Mouse (Mus musculus): ENCODE measurements at regions not wholly inside any gene's neighbourhood (a gene's known extent, or its start where the extent isn't known, plus 50 kb on each side); places are given as distances from the start of the nearest gene placed in this dataset.
A peak's percentile ranks its signal among the peaks of the same experiment; 100 is the strongest.

DNA sequence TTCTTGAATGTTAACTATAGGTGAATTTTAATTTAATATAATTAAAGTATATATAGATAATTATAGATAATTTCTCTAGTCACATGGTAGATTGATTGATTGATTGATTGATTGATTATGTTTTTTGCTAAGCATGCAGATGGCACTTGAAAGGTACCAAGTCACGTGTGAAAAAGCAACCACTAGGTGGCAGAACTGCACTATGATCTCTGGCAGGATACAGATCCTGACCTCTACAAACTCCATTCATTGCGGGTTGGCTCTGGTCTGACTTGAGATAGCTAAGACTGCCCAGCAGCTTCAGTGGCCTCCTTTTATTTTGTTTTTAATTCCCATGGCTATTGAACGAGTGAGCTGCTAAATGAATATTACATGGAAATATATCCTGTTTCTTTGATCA lies 229.7 kb upstream of the Grm3 start:
- 14% methylated on average over 3 of the region's 3 CpGs for WGBS
- DNase-seq (ENCODE audit: extremely low read depth, low read depth, low spot score) = peak; percentile 65
- TF ChIP-seq POLR2A (IDR thresholded peaks at IDR 0.05; ENCODE audit: extremely low read depth, insufficient read depth, low read length) (no peak), CTCF (IDR thresholded peaks at IDR 0.05; ENCODE audit: low read depth, low read length) (no peak)

DNA sequence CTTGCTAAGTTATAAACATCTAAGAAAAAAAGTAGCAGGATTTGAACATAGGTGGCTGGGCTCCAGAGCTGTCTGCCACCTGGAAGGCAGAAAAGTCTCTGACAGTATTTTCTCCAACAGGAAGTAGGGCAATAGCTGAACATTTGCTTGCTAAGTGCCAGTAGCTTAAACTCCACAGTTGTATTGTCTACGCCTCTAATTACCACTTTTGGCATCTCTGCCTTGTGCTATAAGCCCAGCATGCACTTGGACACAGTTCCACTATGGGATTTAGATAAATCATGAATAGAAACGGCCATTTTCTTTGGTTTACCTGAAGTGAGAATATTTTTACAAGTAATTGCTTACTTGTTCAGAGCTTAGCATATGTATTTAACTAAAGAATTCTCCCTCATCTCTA lies 213.8 kb upstream of the Grm3 start:
- Histone ChIP-seq H3K27ac (replicated peaks; ENCODE audit: insufficient read depth, low read depth, low read length) (no peak overlapping the region), H3K9ac (ENCODE audit: low read depth, low read length) (no peak overlapping the region), H3K36me3 (ENCODE audit: control insufficient read depth, insufficient read depth, low read length) (no peaks in the 10 kb centered on the region), H3K4me1 (ENCODE audit: control insufficient read depth, insufficient read depth, low read length) (no peaks in the 10 kb centered on the region), H3K79me2 (ENCODE audit: control insufficient read depth, insufficient read depth, low read length) (no peaks in the 10 kb centered on the region), H3K27me3 (ENCODE audit: control insufficient read depth, insufficient read depth, low read length) (no peaks in the 10 kb centered on the region), H3K4me3 (ENCODE audit: insufficient read depth, low read depth, low read length) (no peak overlapping the region)
- 61% methylated on average over 2 of the region's 2 CpGs for WGBS
- TF ChIP-seq POLR2A (IDR thresholded peaks at IDR 0.05; ENCODE audit: extremely low read depth, insufficient read depth, low read length) (no peak), CTCF (IDR thresholded peaks at IDR 0.05; ENCODE audit: low read depth, low read length) (no peak)
- DNase-seq (ENCODE audit: extremely low read depth, low read depth, low spot score) = no peak

More for the DNA sequence above, 229.7 kb upstream of the Grm3 start:
- H3K4me1 ChIP-seq (ENCODE audit: control insufficient read depth, insufficient read depth, low read length) = no peaks in the 10 kb centered on the region
- no peak overlapping the region for H3K27ac ChIP-seq (replicated peaks; ENCODE audit: insufficient read depth, low read depth, low read length)
- no peak overlapping the region for H3K4me3 ChIP-seq (ENCODE audit: insufficient read depth, low read depth, low read length)
- H3K79me2 ChIP-seq (ENCODE audit: control insufficient read depth, insufficient read depth, low read length) = no peaks in the 10 kb centered on the region
- H3K27me3 ChIP-seq (ENCODE audit: control insufficient read depth, insufficient read depth, low read length) = no peaks in the 10 kb centered on the region
- H3K9ac ChIP-seq (ENCODE audit: low read depth, low read length) = no peak overlapping the region
- H3K36me3 ChIP-seq (ENCODE audit: control insufficient read depth, insufficient read depth, low read length) = no peaks in the 10 kb centered on the region

- Histone ChIP-seq H3K36me3 (ENCODE audit: control insufficient read depth, insufficient read depth, low read length) (no peaks in the 10 kb centered on the region), H3K4me3 (ENCODE audit: insufficient read depth, low read depth, low read length) (no peak overlapping the region), H3K27me3 (ENCODE audit: control insufficient read depth, insufficient read depth, low read length) (no peaks in the 10 kb centered on the region), H3K79me2 (ENCODE audit: control insufficient read depth, insufficient read depth, low read length) (no peaks in the 10 kb centered on the region), H3K27ac (replicated peaks; ENCODE audit: insufficient read depth, low read depth, low read length) (no peak overlapping the region), H3K4me1 (ENCODE audit: control insufficient read depth, insufficient read depth, low read length) (no peaks in the 10 kb centered on the region), H3K9ac (ENCODE audit: low read depth, low read length) (no peak overlapping the region)
- 62% methylated on average over 3 of the region's 3 CpGs for WGBS
- TF ChIP-seq CTCF (IDR thresholded peaks at IDR 0.05; ENCODE audit: low read depth, low read length) (no peak), POLR2A (IDR thresholded peaks at IDR 0.05; ENCODE audit: extremely low read depth, insufficient read depth, low read length) (no peak)
- no peak for DNase-seq (ENCODE audit: extremely low read depth, low read depth, low spot score)
Measured at GRCm38 (mm10) chr5:9912936-9913335, 188.0 kb upstream of the Grm3 start.

DNA sequence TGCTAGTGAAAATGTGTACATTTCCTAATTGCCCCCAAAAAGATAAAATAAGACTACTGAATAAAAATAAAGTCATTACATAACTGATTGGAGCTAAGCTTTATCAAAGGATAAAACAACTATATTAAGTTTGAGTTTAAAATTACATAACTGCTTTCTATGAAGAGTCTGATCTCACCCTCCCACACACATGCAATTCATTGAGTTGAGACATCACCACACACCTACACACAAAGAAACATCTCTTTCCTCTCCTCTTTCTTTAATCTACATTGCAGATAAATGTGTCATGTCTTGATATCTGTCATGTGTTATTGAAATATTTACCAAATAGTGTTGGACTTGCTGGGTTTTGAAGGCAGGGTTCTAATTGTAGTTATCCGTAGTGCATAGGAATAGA lies 186.8 kb upstream of the Grm3 start:
- H3K27me3 ChIP-seq (ENCODE audit: control insufficient read depth, insufficient read depth, low read length) = no peaks in the 10 kb centered on the region
- no peak overlapping the region for H3K4me3 ChIP-seq (ENCODE audit: insufficient read depth, low read depth, low read length)
- DNase-seq (ENCODE audit: extremely low read depth, low read depth, low spot score) = no peak
- H3K9ac ChIP-seq (ENCODE audit: low read depth, low read length) = no peak overlapping the region
- H3K79me2 ChIP-seq (ENCODE audit: control insufficient read depth, insufficient read depth, low read length) = no peaks in the 10 kb centered on the region
- no peak overlapping the region for H3K27ac ChIP-seq (replicated peaks; ENCODE audit: insufficient read depth, low read depth, low read length)
- H3K4me1 ChIP-seq (ENCODE audit: control insufficient read depth, insufficient read depth, low read length) = no peaks in the 10 kb centered on the region
- TF ChIP-seq POLR2A (IDR thresholded peaks at IDR 0.05; ENCODE audit: extremely low read depth, insufficient read depth, low read length) (no peak), CTCF (IDR thresholded peaks at IDR 0.05; ENCODE audit: low read depth, low read length) (no peak)
- no peaks in the 10 kb centered on the region for H3K36me3 ChIP-seq (ENCODE audit: control insufficient read depth, insufficient read depth, low read length)
- WGBS = 79% methylated on average over 1 of the region's 1 CpGs

- no peak for DNase-seq (ENCODE audit: extremely low read depth, low read depth, low spot score)
- Histone ChIP-seq H3K79me2 (ENCODE audit: control insufficient read depth, insufficient read depth, low read length) (no peaks in the 10 kb centered on the region), H3K9ac (ENCODE audit: low read depth, low read length) (no peak overlapping the region), H3K4me3 (ENCODE audit: insufficient read depth, low read depth, low read length) (no peak overlapping the region), H3K4me1 (ENCODE audit: control insufficient read depth, insufficient read depth, low read length) (no peaks in the 10 kb centered on the region), H3K36me3 (ENCODE audit: control insufficient read depth, insufficient read depth, low read length) (no peaks in the 10 kb centered on the region), H3K27ac (replicated peaks; ENCODE audit: insufficient read depth, low read depth, low read length) (no peak overlapping the region), H3K27me3 (ENCODE audit: control insufficient read depth, insufficient read depth, low read length) (no peaks in the 10 kb centered on the region)
- TF ChIP-seq CTCF (IDR thresholded peaks at IDR 0.05; ENCODE audit: low read depth, low read length) = no peak
- no peak for TF ChIP-seq POLR2A (IDR thresholded peaks at IDR 0.05; ENCODE audit: extremely low read depth, insufficient read depth, low read length)
Measured at GRCm38 (mm10) chr5:9911089-9911473, 186.1 kb upstream of the Grm3 start.

DNA sequence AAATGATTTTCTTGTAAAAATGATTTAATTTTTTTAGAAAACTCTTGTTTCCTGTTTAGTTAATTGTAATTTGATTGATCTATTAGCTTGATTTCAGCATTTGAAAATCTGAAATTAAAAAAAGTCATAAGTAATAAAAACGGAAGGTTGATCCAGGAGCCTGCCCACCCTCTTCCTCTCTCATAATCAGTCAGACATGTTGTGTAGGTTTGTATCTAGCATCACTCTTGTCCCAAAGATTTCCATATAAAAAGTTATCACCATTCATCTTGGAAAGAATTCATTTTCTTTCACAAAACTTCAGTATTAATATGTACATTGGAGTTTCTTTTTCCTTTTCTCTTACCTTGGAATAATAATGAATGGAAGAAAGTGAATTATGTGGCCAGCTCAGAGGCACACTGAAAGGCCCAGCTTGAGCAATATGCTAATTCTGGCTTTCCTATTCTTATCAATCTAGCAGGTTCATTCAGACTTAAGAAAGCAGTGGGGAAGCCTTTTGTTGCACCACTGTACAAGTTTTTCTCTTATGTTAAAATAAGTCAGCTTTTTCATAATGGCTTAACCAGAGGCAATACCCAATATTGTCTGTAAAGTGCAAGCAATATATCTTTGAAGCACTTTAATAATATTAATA lies 185.6 kb upstream of the Grm3 start:
- no peak overlapping the region for H3K4me3 ChIP-seq (ENCODE audit: insufficient read depth, low read depth, low read length)
- H3K27ac ChIP-seq (replicated peaks; ENCODE audit: insufficient read depth, low read depth, low read length) = no peak overlapping the region
- WGBS = 73% methylated on average over 1 of the region's 1 CpGs
- no peaks in the 10 kb centered on the region for H3K79me2 ChIP-seq (ENCODE audit: control insufficient read depth, insufficient read depth, low read length)
- no peak for TF ChIP-seq CTCF (IDR thresholded peaks at IDR 0.05; ENCODE audit: low read depth, low read length)
- no peak for DNase-seq (ENCODE audit: extremely low read depth, low read depth, low spot score)
- H3K4me1 ChIP-seq (ENCODE audit: control insufficient read depth, insufficient read depth, low read length) = no peaks in the 10 kb centered on the region
- no peak overlapping the region for H3K9ac ChIP-seq (ENCODE audit: low read depth, low read length)
- H3K27me3 ChIP-seq (ENCODE audit: control insufficient read depth, insufficient read depth, low read length) = no peaks in the 10 kb centered on the region
- H3K36me3 ChIP-seq (ENCODE audit: control insufficient read depth, insufficient read depth, low read length) = no peaks in the 10 kb centered on the region
